In genomic region chr13:23730479-23730878, GRCm38 (mm10) we compare ENCODE assay signal across 9 mouse cellular contexts. TPM values are rescaled to one million over a fixed set of nuclear protein-coding genes. Genes with fewer than 3 reads are reported as not detected.
DNase-seq lines count a peak whose midpoint lies in the region; ATAC-seq lines count a peak whose summit lies in the region.
"Had no signal": no experiment of that assay in that cellular context is flagged by ENCODE, and none has a peak within 500 bp of the region (broad histone marks: within the 10 kb centered on the region; RNA-seq: fewer than 3 reads in every experiment).

No protein-coding gene starts in this region.

- no peak overlapping the region for H3K4me2 ChIP-seq in limb, embryonic 11.5 days (ENCODE audit: low read depth, severe bottlenecking)
- peak overlapping the region; percentile 6; the same call in 1 of the 2 replicates for H3K4me2 ChIP-seq in kidney, embryonic 16.5 days (replicated peaks; ENCODE audit: low read depth, low read length)
- H3K4me2 ChIP-seq: hindbrain, embryonic 15.5 days had no signal

- DNase-seq in limb, embryonic 11.5 days (ENCODE audit: low spot score), result peak; percentile 23
- DNase-seq in limb, embryonic 10.5 days (ENCODE audit: low spot score), result no peak
- DNase-seq in heart, embryonic 10.5 days (ENCODE audit: low spot score), result peak; percentile 82
- peak; percentile 27 for DNase-seq in skeletal muscle tissue, adult 2 months (ENCODE audit: low read depth, low spot score)
- no peak for DNase-seq in spleen, adult 12 weeks (ENCODE audit: low spot score)
- no peak for DNase-seq in T-cell, adult 2 months (ENCODE audit: low spot score)
- DNase-seq in layer of hippocampus, postnatal 14 days (ENCODE audit: low spot score in 2 of 2), result no peak

- H3K36me3 ChIP-seq in limb, embryonic 11.5 days (ENCODE audit: control insufficient read depth, insufficient read depth, low read length), result no peaks in the 10 kb centered on the region
- H3K36me3 ChIP-seq in limb, embryonic 10.5 days, result no peaks in the 10 kb centered on the region
- no peaks in the 10 kb centered on the region for H3K36me3 ChIP-seq in heart, embryonic 10.5 days
- H3K36me3 ChIP-seq in kidney, embryonic 16.5 days (ENCODE audit: insufficient read depth, low read length), result no peaks in the 10 kb centered on the region
- H3K36me3 ChIP-seq: hindbrain, embryonic 15.5 days had no signal

- no peaks in the 10 kb centered on the region for H3K9me3 ChIP-seq in limb, embryonic 11.5 days (ENCODE audit: control insufficient read depth, low read length)
- H3K9me3 ChIP-seq in limb, embryonic 10.5 days (replicated peaks), result no peaks in the 10 kb centered on the region
- no peaks in the 10 kb centered on the region for H3K9me3 ChIP-seq in heart, embryonic 10.5 days
- H3K9me3 ChIP-seq in kidney, embryonic 16.5 days (ENCODE audit: low read length), result no peaks in the 10 kb centered on the region
- H3K9me3 ChIP-seq: hindbrain, embryonic 15.5 days had no signal

- H3K9ac ChIP-seq in limb, embryonic 11.5 days (ENCODE audit: low read length), result no peak overlapping the region
- no peak overlapping the region for H3K9ac ChIP-seq in kidney, embryonic 16.5 days (replicated peaks; ENCODE audit: low read length)
- H3K9ac ChIP-seq: hindbrain, embryonic 15.5 days had no signal

- no peak overlapping the region for H3K4me3 ChIP-seq in limb, embryonic 11.5 days (ENCODE audit: low read depth, low read length)
- H3K4me3 ChIP-seq in limb, embryonic 10.5 days, result no peak overlapping the region
- no peak overlapping the region for H3K4me3 ChIP-seq in heart, embryonic 10.5 days
- H3K4me3 ChIP-seq in kidney, embryonic 16.5 days (ENCODE audit: low read length), result no peak overlapping the region
- H3K4me3 ChIP-seq: hindbrain, embryonic 15.5 days had no signal

- H3K4me1 ChIP-seq in limb, embryonic 11.5 days (ENCODE audit: control insufficient read depth, insufficient read depth, low read length), result no peaks in the 10 kb centered on the region
- H3K4me1 ChIP-seq in limb, embryonic 10.5 days, result no peaks in the 10 kb centered on the region
- H3K4me1 ChIP-seq in heart, embryonic 10.5 days, result peaks cover 4% of the 10 kb centered on the region
- H3K4me1 ChIP-seq in kidney, embryonic 16.5 days (ENCODE audit: insufficient read depth, low read length), result peaks cover 3% of the 10 kb centered on the region; the same call in 1 of the 2 replicates
- H3K4me1 ChIP-seq: hindbrain, embryonic 15.5 days had no signal

- WGBS in limb, embryonic 11.5 days, result 52% methylated on average over 8 of the region's 8 CpGs
- WGBS in limb, embryonic 10.5 days, result 59% methylated on average over 8 of the region's 8 CpGs
- WGBS in heart, embryonic 10.5 days, result 20% methylated on average over 8 of the region's 8 CpGs
- 20% methylated on average over 8 of the region's 8 CpGs for WGBS in kidney, embryonic 16.5 days

- H3K27me3 ChIP-seq in limb, embryonic 11.5 days (ENCODE audit: control insufficient read depth, insufficient read depth, low read length), result no peaks in the 10 kb centered on the region
- H3K27me3 ChIP-seq in limb, embryonic 10.5 days (ENCODE audit: low read depth, poor library complexity, severe bottlenecking), result no peaks in the 10 kb centered on the region
- H3K27me3 ChIP-seq in heart, embryonic 10.5 days (ENCODE audit: insufficient read depth, poor library complexity, severe bottlenecking), result no peaks in the 10 kb centered on the region
- H3K27me3 ChIP-seq in kidney, embryonic 16.5 days (ENCODE audit: insufficient read depth, low read length), result no peaks in the 10 kb centered on the region
- H3K27me3 ChIP-seq: hindbrain, embryonic 15.5 days had no signal

- H3K27ac ChIP-seq in limb, embryonic 11.5 days (replicated peaks; ENCODE audit: low read depth, low read length), result no peak overlapping the region
- no peak overlapping the region for H3K27ac ChIP-seq in limb, embryonic 10.5 days
- no peak overlapping the region; the same call in 1 of the 2 replicates for H3K27ac ChIP-seq in heart, embryonic 10.5 days
- 0 out of 2 replicates have a peak overlapping the region, but pooled peaks have one; percentile 32 for H3K27ac ChIP-seq in kidney, embryonic 16.5 days (ENCODE audit: low read length)
- H3K27ac ChIP-seq: hindbrain, embryonic 15.5 days had no signal

- no peak for ATAC-seq in limb, embryonic 11.5 days (ENCODE audit: insufficient number of reproducible peaks, low FRiP score, low TSS enrichment, low read depth)
- peak; percentile 81 for ATAC-seq in kidney, embryonic 16.5 days (ENCODE audit: low FRiP score, low TSS enrichment)

RNA-seq across cellular contexts. Expression of gene Hist1h1c, which starts 8.1 kb away (rescaled TPM):
- polyA plus RNA-seq in limb, embryonic 11.5 days (2014; fragmentation: Nextera tagmentation; extraction: Ambion mirVana), result 15.4 and 16.6 TPM in 2 replicates
- polyA plus RNA-seq in limb, embryonic 10.5 days (2016; fragmentation: Nextera tagmentation; extraction: Ambion mirVana), result 8.6 and 11.8 TPM in 2 replicates
- polyA plus RNA-seq in heart, embryonic 10.5 days (2016; fragmentation: Nextera tagmentation; extraction: Ambion mirVana), result 17.2 TPM in 2 replicates
- polyA plus RNA-seq in kidney, embryonic 16.5 days (2015; fragmentation: Nextera tagmentation; extraction: Ambion mirVana), result 25.6 and 28.3 TPM in 2 replicates
- total RNA-seq in layer of hippocampus, postnatal 14 days (2021), result 10 to 100 TPM; 64.6 to 74.5 TPM

RNA-seq across cellular contexts. Expression of gene Hist1h3c, which starts 14.9 kb away (rescaled TPM):
- 13.3 and 14.0 TPM in 2 replicates for polyA plus RNA-seq in limb, embryonic 11.5 days (2014; fragmentation: Nextera tagmentation; extraction: Ambion mirVana)
- 9.6 TPM in 2 replicates for polyA plus RNA-seq in limb, embryonic 10.5 days (2016; fragmentation: Nextera tagmentation; extraction: Ambion mirVana)
- 4.2 and 4.4 TPM in 2 replicates for polyA plus RNA-seq in heart, embryonic 10.5 days (2016; fragmentation: Nextera tagmentation; extraction: Ambion mirVana)
- 6.8 and 9.7 TPM in 2 replicates for polyA plus RNA-seq in kidney, embryonic 16.5 days (2015; fragmentation: Nextera tagmentation; extraction: Ambion mirVana)
- total RNA-seq in layer of hippocampus, postnatal 14 days (2021), result 10 to 100 TPM; 11.9 to 12.2 TPM

RNA-seq across cellular contexts. Expression of gene Hist1h2bb, which starts 16.1 kb away (rescaled TPM):
- 1.7 and 3.4 TPM in 2 replicates for polyA plus RNA-seq in limb, embryonic 11.5 days (2014; fragmentation: Nextera tagmentation; extraction: Ambion mirVana)
- polyA plus RNA-seq in limb, embryonic 10.5 days (2016; fragmentation: Nextera tagmentation; extraction: Ambion mirVana), result 3.5 and 3.7 TPM in 2 replicates
- polyA plus RNA-seq in heart, embryonic 10.5 days (2016; fragmentation: Nextera tagmentation; extraction: Ambion mirVana), result 1.4 and 2.9 TPM in 2 replicates
- 2.1 and 2.5 TPM in 2 replicates for polyA plus RNA-seq in kidney, embryonic 16.5 days (2015; fragmentation: Nextera tagmentation; extraction: Ambion mirVana)
- 10 to 100 TPM; 19.6 to 29.4 TPM for total RNA-seq in layer of hippocampus, postnatal 14 days (2021)
- polyA plus RNA-seq: hindbrain, embryonic 15.5 days had no signal

RNA-seq across cellular contexts. Expression of gene Hfe, which starts 19.8 kb away (rescaled TPM):
- polyA plus RNA-seq in limb, embryonic 11.5 days (2014; fragmentation: Nextera tagmentation; extraction: Ambion mirVana), result 2.1 and 3.7 TPM in 2 replicates
- 1.6 and 2.0 TPM in 2 replicates for polyA plus RNA-seq in limb, embryonic 10.5 days (2016; fragmentation: Nextera tagmentation; extraction: Ambion mirVana)
- 5.2 and 8.3 TPM in 2 replicates for polyA plus RNA-seq in heart, embryonic 10.5 days (2016; fragmentation: Nextera tagmentation; extraction: Ambion mirVana)
- 9.3 and 9.4 TPM in 2 replicates for polyA plus RNA-seq in kidney, embryonic 16.5 days (2015; fragmentation: Nextera tagmentation; extraction: Ambion mirVana)
- 1 to 10 TPM; 3.4 to 5.4 TPM for total RNA-seq in layer of hippocampus, postnatal 14 days (2021)

RNA-seq across cellular contexts. Expression of gene Hist1h2ab, which starts 20.4 kb away (rescaled TPM):
- polyA plus RNA-seq in limb, embryonic 11.5 days (2014; fragmentation: Nextera tagmentation; extraction: Ambion mirVana), result 63.8 and 65.5 TPM in 2 replicates
- polyA plus RNA-seq in limb, embryonic 10.5 days (2016; fragmentation: Nextera tagmentation; extraction: Ambion mirVana), result 55.9 and 60.6 TPM in 2 replicates
- polyA plus RNA-seq in heart, embryonic 10.5 days (2016; fragmentation: Nextera tagmentation; extraction: Ambion mirVana), result 16.1 and 23.3 TPM in 2 replicates
- 33.6 and 37.8 TPM in 2 replicates for polyA plus RNA-seq in kidney, embryonic 16.5 days (2015; fragmentation: Nextera tagmentation; extraction: Ambion mirVana)
- total RNA-seq in layer of hippocampus, postnatal 14 days (2021), result 10 to 100 TPM; 27.5 to 46.6 TPM

Comparison
In these comparisons a context has a peak if more than half of its experiments do, and no peak if none do; other contexts are left out.
1. DNase-seq: peak in limb, embryonic 11.5 days (single experiment), heart, embryonic 10.5 days (single experiment) and skeletal muscle tissue, adult 2 months (single experiment); none in limb, embryonic 10.5 days (single experiment), spleen, adult 12 weeks (single experiment), T-cell, adult 2 months (single experiment) and layer of hippocampus, postnatal 14 days (0 of 2).